Mouse (Mus musculus) left cerebral cortex, postnatal 4 days (tissue): ENCODE measurements at regions not wholly inside any gene's neighbourhood (a gene's known extent, or its start where the extent isn't known, plus 50 kb on each side); places are given as distances from the start of the nearest gene placed in this dataset.

Experiments used
- DNase-seq: peaks from one replicate; pipeline ENCODE4 v3.0.0-alpha.2; 2022
- intact Hi-C: fragments of 180-260 bp; cut with DNase I; formaldehyde crosslinking; loops from one replicate; pipeline ENCODE4 v1.15.1; 2025

DNA sequence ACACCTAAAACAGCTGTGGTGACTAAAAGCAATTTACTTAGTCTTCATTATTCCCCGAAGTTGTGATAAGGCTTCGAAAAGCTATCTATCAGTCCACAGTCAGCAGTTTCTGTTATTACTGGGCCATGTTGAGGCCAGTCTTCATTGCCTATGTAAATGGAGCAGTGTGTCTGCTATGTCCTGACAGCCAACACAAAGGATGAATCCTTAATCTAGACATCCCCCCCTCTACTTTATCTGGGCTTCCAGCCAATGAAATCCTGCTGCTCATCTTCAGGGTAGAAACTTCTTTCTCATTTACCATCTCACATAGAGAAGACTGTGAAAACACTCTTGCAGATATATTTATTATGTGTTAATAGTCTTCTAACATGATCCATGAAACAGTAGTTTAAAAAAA is 1817.9 kb upstream of the Tmeff2 start:
- intact Hi-C loops: no loop called here
- DNase-seq: peak; percentile 31

DNA sequence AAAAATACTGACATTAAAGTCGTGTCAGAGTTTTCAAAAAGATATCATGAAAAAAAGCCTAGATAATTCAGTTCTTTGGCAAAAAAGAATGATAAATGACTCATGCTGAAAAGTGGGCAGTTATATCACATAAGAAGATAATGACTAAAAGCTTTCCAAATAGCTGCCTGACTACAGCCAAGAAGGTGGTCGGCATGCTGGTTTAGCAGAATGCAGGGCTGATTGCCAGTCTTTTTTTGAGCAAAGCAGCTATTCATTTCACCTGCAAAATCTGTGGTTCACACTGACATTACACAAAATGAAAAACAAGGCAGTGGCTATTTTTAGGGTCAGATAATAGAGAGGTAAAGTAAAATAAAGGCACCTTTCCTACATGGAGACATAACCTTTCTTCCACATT is 1800.9 kb upstream of the Tmeff2 start:
- DNase-seq: peak; percentile 26
- intact Hi-C loops: no loop called here

DNA sequence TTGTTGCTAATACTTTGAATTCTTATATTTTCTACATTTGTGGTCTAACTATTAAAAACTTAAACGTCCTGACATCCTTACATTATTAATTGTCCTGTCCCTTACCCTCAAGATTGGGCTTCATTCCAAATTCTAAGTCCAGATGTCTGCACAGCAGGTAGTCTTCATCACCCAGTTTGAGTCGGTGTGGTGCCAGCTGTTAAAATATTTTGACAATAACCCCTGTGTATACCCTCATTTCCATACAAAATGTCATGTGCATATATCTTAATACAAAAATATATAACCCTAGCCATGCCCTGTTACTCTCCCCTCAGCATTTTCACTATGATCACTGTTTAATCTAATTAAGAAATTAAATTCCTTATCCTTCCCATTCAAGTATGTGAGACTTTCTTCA is 1791.4 kb upstream of the Tmeff2 start:
- intact Hi-C loops: no loop called here
- peak; percentile 9 for DNase-seq

DNA sequence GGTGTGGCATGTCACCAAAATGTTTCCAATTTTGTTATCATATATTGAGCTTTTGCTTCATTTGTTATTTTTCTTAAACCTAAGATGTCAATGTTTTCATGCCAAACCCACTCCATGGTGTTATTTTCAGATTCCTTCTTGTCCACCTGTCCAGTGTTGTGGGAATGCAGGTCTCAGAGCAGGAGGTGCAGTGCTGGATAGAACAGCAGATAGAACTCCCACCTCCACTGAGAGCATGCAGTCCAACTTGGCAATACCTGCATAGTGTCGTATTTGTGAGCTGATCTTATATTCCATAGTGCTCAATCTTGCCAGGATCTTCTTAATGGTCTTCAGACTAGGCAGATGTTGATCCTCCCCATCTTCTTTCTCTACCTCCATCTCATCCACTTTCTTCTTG is 1790.9 kb upstream of the Tmeff2 start:
- DNase-seq: no peak
- intact Hi-C loops: no loop called here
